Mouse (Mus musculus) lung, postnatal 0 days (tissue): Measurements from ENCODE around the gene Prim2.

ENCODE experiments used
- CTCF ChIP-seq: IDR thresholded peaks from 2 replicates; pipeline ENCODE4 v1.5.1; 2016; ENCODE audit warnings: antibody characterized with exemption, mild to moderate bottlenecking
- EP300 ChIP-seq: IDR thresholded peaks from 2 replicates; pipeline ENCODE4 v1.6.1; 2016; ENCODE audit warnings: antibody characterized with exemption, mild to moderate bottlenecking, control low read depth

DNA sequence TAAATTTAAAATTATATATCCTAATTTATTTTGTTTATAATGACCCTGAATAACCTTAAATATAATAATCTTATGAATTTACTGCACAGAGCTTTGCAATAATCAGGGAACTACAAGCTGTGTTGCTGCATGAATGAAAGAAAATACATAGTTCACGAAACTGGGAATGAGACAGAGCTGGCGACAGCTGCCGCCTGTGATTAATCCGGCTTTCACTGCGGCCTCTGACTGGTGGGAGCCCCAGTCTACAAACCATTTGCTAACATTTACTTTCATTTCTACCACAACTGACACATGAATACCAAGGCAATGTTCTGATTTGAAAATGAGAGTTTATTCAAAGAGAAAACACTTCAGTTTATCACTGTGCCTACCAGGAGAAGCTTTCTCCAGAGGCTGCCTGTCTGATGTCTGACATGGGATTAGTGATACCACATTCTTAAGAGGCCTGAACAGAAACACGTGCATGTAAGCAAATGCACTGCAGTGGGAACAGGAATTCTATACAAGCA, 142.2 kb downstream of the Prim2 start:
- TF ChIP-seq CTCF (no peak), EP300 (no peak)
